Comparison of ENCODE assay signal across 8 mouse cellular contexts in the genomic region with DNA sequence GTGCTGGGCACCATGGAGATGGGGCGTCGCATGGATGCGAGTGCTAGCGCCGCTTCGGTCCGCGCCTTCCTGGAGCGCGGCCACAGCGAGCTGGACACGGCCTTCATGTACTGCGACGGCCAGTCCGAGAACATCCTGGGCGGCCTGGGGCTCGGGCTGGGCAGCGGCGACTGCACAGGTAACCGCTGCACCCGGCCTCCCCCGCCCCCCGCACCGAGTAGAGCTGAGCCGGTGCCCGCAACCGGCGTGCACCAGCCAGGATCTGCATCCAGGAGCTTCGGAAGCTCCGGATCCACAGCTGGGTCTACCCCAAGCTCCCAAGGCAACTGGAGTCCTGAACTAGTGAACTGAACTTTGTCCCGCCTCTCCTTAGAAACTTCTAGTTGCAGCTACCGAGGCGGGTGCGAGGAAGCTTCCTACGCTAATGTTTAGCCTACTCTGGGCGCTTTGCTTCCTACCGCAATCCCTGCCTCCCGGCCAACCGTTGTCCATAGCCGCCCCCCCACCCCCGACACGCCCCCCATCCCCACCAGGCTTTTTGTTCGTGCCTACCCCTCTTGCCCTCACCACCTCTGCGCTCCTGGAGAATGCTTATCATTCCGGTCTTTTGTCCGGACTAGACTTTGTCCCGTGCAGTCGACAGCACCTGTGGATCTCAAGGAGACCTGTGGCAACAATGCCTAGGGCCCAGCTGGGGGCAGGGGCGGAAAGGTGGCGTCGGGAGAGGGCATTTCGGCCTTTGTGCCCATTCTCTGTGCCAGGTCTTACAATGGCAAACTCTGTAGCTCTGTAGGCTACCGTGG. TPM values are rescaled to one million over a fixed set of nuclear protein-coding genes. Genes with fewer than 3 reads are reported as not detected.
DNase-seq lines count a peak whose midpoint lies in the region; ATAC-seq and TF ChIP-seq lines count a peak whose summit lies in the region.

No protein-coding gene starts in this region.

- no peak for TF ChIP-seq CTCF in lung, postnatal 0 days (IDR thresholded peaks at IDR 0.05)

- peak; percentile 74; the same call in 1 of the 2 replicates for ATAC-seq in lung, postnatal 0 days
- ATAC-seq in hindbrain, embryonic 13.5 days (ENCODE audit: low FRiP score) = peak; percentile 79
- no peak; the same call in 1 of the 2 replicates for ATAC-seq in liver, embryonic 12.5 days

- peak overlapping the region; percentile 75 for H3K9ac ChIP-seq in lung, postnatal 0 days (replicated peaks; ENCODE audit: low read depth)
- peak overlapping the region; percentile 88 for H3K9ac ChIP-seq in hindbrain, embryonic 13.5 days
- peak overlapping the region; percentile 91 for H3K9ac ChIP-seq in liver, embryonic 12.5 days

- DNase-seq in lung, postnatal 0 days (ENCODE audit: low spot score) = no peak
- no peak for DNase-seq in lung, postnatal 36 days
- peak; percentile 35 for DNase-seq in cerebellum, adult 9-11 months
- no peak for DNase-seq in right cerebral cortex, postnatal 14 days
- DNase-seq in gastrocnemius, postnatal 36 days = no peak
- no peak for DNase-seq in urinary bladder, postnatal 25 days (ENCODE audit: low spot score)

- WGBS in lung, postnatal 0 days = 1% methylated on average over 49 of the region's 53 CpGs
- under 1% methylated on average over 53 of the region's 53 CpGs for WGBS in hindbrain, embryonic 13.5 days
- WGBS in liver, embryonic 12.5 days (ENCODE audit: insufficient replicate concordance) = under 1% methylated on average over 53 of the region's 53 CpGs

- intact Hi-C loops in gastrocnemius, postnatal 36 days (cut with DNase I) = no loop called here

- H3K4me3 ChIP-seq in lung, postnatal 0 days (ENCODE audit: low read depth, low read length) = peak overlapping the region; percentile 81
- peak overlapping the region; percentile 80 for H3K4me3 ChIP-seq in hindbrain, embryonic 13.5 days
- peak overlapping the region; percentile 78 for H3K4me3 ChIP-seq in liver, embryonic 12.5 days

- H3K36me3 ChIP-seq in lung, postnatal 0 days (ENCODE audit: insufficient read depth, low read length) = 0 out of 2 replicates have a peak, but pooled peaks cover 6% of the 10 kb centered on the region
- H3K36me3 ChIP-seq in hindbrain, embryonic 13.5 days = peaks cover 31% of the 10 kb centered on the region
- peaks cover 26% of the 10 kb centered on the region for H3K36me3 ChIP-seq in liver, embryonic 12.5 days

- H3K4me1 ChIP-seq in lung, postnatal 0 days (ENCODE audit: insufficient read depth, low read depth, low read length) = peaks cover 7% of the 10 kb centered on the region; the same call in 1 of the 2 replicates
- peaks cover 40% of the 10 kb centered on the region for H3K4me1 ChIP-seq in hindbrain, embryonic 13.5 days (replicated peaks)
- H3K4me1 ChIP-seq in liver, embryonic 12.5 days = peaks cover 35% of the 10 kb centered on the region

- no peaks in the 10 kb centered on the region for H3K27me3 ChIP-seq in lung, postnatal 0 days (replicated peaks; ENCODE audit: insufficient read depth, low read length)
- H3K27me3 ChIP-seq in hindbrain, embryonic 13.5 days = 0 out of 2 replicates have a peak, but pooled peaks cover 13% of the 10 kb centered on the region
- H3K27me3 ChIP-seq in liver, embryonic 12.5 days (replicated peaks) = peaks cover 12% of the 10 kb centered on the region; the same call in 1 of the 2 replicates

- H3K27ac ChIP-seq in lung, postnatal 0 days (ENCODE audit: low read length) = peak overlapping the region; percentile 69
- peak overlapping the region; percentile 84 for H3K27ac ChIP-seq in hindbrain, embryonic 13.5 days
- H3K27ac ChIP-seq in liver, embryonic 12.5 days = peak overlapping the region; percentile 69

- H3K4me2 ChIP-seq in lung, postnatal 0 days (replicated peaks; ENCODE audit: low read depth, low read length) = peak overlapping the region; percentile 94
- peak overlapping the region; percentile 94 for H3K4me2 ChIP-seq in hindbrain, embryonic 13.5 days
- peak overlapping the region; percentile 100 for H3K4me2 ChIP-seq in liver, embryonic 12.5 days

- no peak for TF ChIP-seq EP300 in lung, postnatal 0 days (IDR thresholded peaks at IDR 0.05)

- no peaks in the 10 kb centered on the region for H3K9me3 ChIP-seq in lung, postnatal 0 days (ENCODE audit: low read length)
- H3K9me3 ChIP-seq in hindbrain, embryonic 13.5 days = no peaks in the 10 kb centered on the region
- no peaks in the 10 kb centered on the region for H3K9me3 ChIP-seq in liver, embryonic 12.5 days (replicated peaks)

RNA-seq across cellular contexts. Expression of a gene that starts 0.6 kb away (rescaled TPM):
- polyA plus RNA-seq in lung, postnatal 0 days (2015; fragmentation: Nextera tagmentation; extraction: Ambion mirVana) = 60.0 and 61.4 TPM in 2 replicates
- polyA plus RNA-seq in hindbrain, embryonic 13.5 days (2015; fragmentation: Nextera tagmentation; extraction: Ambion mirVana) = 58.7 and 60.0 TPM in 2 replicates
- polyA plus RNA-seq in liver, embryonic 12.5 days (2016; fragmentation: Nextera tagmentation; extraction: Ambion mirVana) = 43.4 and 44.0 TPM in 2 replicates
- total RNA-seq in gastrocnemius, postnatal 36 days (2021) = 10 to 100 TPM; 32.8 to 33.3 TPM

RNA-seq across cellular contexts. Expression of a gene that starts 0.6 kb away (rescaled TPM):
- 14.4 and 17.4 TPM in 2 replicates for polyA plus RNA-seq in lung, postnatal 0 days (2015; fragmentation: Nextera tagmentation; extraction: Ambion mirVana)
- polyA plus RNA-seq in hindbrain, embryonic 13.5 days (2015; fragmentation: Nextera tagmentation; extraction: Ambion mirVana) = 14.3 TPM in 2 replicates
- polyA plus RNA-seq in liver, embryonic 12.5 days (2016; fragmentation: Nextera tagmentation; extraction: Ambion mirVana) = 9.4 and 9.5 TPM in 2 replicates
- 1 to 10 TPM; 5.4 to 5.7 TPM for total RNA-seq in gastrocnemius, postnatal 36 days (2021)

RNA-seq across cellular contexts. Expression of a gene that starts 41.3 kb away (rescaled TPM):
- polyA plus RNA-seq in lung, postnatal 0 days (2015; fragmentation: Nextera tagmentation; extraction: Ambion mirVana) = 34.5 and 36.1 TPM in 2 replicates
- 88.1 and 97.5 TPM in 2 replicates for polyA plus RNA-seq in hindbrain, embryonic 13.5 days (2015; fragmentation: Nextera tagmentation; extraction: Ambion mirVana)
- 166 and 184 TPM in 2 replicates for polyA plus RNA-seq in liver, embryonic 12.5 days (2016; fragmentation: Nextera tagmentation; extraction: Ambion mirVana)
- 10 to 100 TPM; 32.4 to 33.0 TPM for total RNA-seq in gastrocnemius, postnatal 36 days (2021)

RNA-seq across cellular contexts. Expression of a gene that starts 41.3 kb away (rescaled TPM):
- polyA plus RNA-seq in lung, postnatal 0 days (2015; fragmentation: Nextera tagmentation; extraction: Ambion mirVana) = 11.3 and 11.6 TPM in 2 replicates
- polyA plus RNA-seq in hindbrain, embryonic 13.5 days (2015; fragmentation: Nextera tagmentation; extraction: Ambion mirVana) = 36.2 and 42.2 TPM in 2 replicates
- polyA plus RNA-seq in liver, embryonic 12.5 days (2016; fragmentation: Nextera tagmentation; extraction: Ambion mirVana) = 27.1 and 27.8 TPM in 2 replicates
- total RNA-seq in gastrocnemius, postnatal 36 days (2021) = 10 to 100 TPM; 28.2 to 29.1 TPM

RNA-seq across cellular contexts. Expression of a gene that starts 41.3 kb away (rescaled TPM):
- polyA plus RNA-seq in lung, postnatal 0 days (2015; fragmentation: Nextera tagmentation; extraction: Ambion mirVana) = 49.2 and 50.8 TPM in 2 replicates
- 73.7 and 76.4 TPM in 2 replicates for polyA plus RNA-seq in hindbrain, embryonic 13.5 days (2015; fragmentation: Nextera tagmentation; extraction: Ambion mirVana)
- 54.7 and 55.1 TPM in 2 replicates for polyA plus RNA-seq in liver, embryonic 12.5 days (2016; fragmentation: Nextera tagmentation; extraction: Ambion mirVana)
- total RNA-seq in gastrocnemius, postnatal 36 days (2021) = 10 to 100 TPM; 91.3 to 94.0 TPM
